Mouse (Mus musculus) ES-Bruce4 (cell line): ENCODE results near the gene Mettl7a2.

Source experiments
- CTCF ChIP-seq: IDR thresholded peaks from one replicate; pipeline ENCODE4 v1.8.1; 2011; ENCODE audit warnings: low read depth, low read length
- EP300 ChIP-seq: IDR thresholded peaks from 2 replicates; pipeline ENCODE4 v1.6.1; 2011; ENCODE audit warnings: low read depth, low read length; ENCODE audit not compliant: insufficient read depth
- POLR2A ChIP-seq: IDR thresholded peaks from one replicate; pipeline ENCODE4 v1.8.1; 2011; ENCODE audit warnings: low read length; ENCODE audit not compliant: insufficient read depth

- TF ChIP-seq CTCF (no peak), EP300 (no peak), POLR2A (no peak)
Observed at GRCm38 (mm10) chr15:100380104-100380503, 27.1 kb downstream of the Mettl7a2 start.
